Mouse (Mus musculus) MEL (cell line): ENCODE data around the gene Cbr3.

Experiments
- BHLHE40 ChIP-seq: IDR thresholded peaks from 2 replicates; pipeline ENCODE4 v1.6.1; 2012; ENCODE audit warnings: low read depth, mild to moderate bottlenecking, inconsistent platforms, low read length, improper control_type of control experiment, borderline replicate concordance
- CTCF ChIP-seq, 3 experiments: IDR thresholded peaks in 2 of 3; conservative IDR thresholded peaks in 1 of 3; 2 replicates each; pipeline ENCODE4 v1.5.1; 2011 to 2012; ENCODE audit warnings: low read length in 3 of 3, low read depth in 2 of 3, mild to moderate bottlenecking in 2 of 3, improper control_type of control experiment in 1 of 3, inconsistent platforms in 1 of 3, mixed read lengths in 1 of 3, moderate library complexity in 1 of 3; ENCODE audit not compliant: control insufficient read depth in 1 of 3, insufficient read depth in 1 of 3, poor library complexity in 1 of 3, severe bottlenecking in 1 of 3
- MXI1 ChIP-seq: IDR thresholded peaks from 2 replicates; pipeline ENCODE4 v1.6.1; 2011; ENCODE audit warnings: mild to moderate bottlenecking, low read depth, low read length, improper control_type of control experiment
- ZNF384 ChIP-seq: IDR thresholded peaks from 2 replicates; pipeline ENCODE4 v1.6.1; 2012; ENCODE audit warnings: low read depth, mild to moderate bottlenecking, inconsistent platforms, low read length, improper control_type of control experiment

- TF ChIP-seq ZNF384 (no peak), MXI1 (no peak), BHLHE40 (no peak), CTCF (IDR thresholded peaks at IDR 0.05 in 2 of 3, conservative IDR thresholded peaks at IDR 0.05 in 1 of 3; ENCODE audit: control insufficient read depth in 1 of 3, insufficient read depth in 1 of 3, low read depth in 2 of 3, low read length in 3 of 3, poor library complexity in 1 of 3, severe bottlenecking in 1 of 3) (no peak)
These were observed 3.9 kb upstream of the Cbr3 start for GRCm38 (mm10) chr16:93679165-93679564.
